Mouse (Mus musculus): ENCODE results near the gene Mcm9.

DNA sequence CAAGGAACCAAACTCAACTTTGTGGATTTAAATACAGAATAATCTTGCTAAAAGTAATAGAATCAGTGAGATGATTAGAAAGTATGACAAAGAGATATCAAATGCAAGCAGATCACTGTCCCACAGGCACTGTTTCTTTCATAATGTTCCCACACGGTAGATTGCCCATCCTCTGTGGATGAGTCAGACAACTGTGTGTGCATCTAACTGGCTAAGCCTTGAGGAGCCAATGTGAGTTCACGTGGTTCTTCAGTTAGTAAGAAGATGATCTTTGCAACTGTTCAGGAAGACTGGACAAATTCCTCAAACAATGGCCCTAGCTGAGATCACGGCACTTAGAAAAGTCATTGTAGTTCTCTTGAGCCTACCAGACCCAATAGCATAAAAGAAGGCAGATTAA, 102.9 kb downstream of the Mcm9 start:
- no peak for TF ChIP-seq CTCF (IDR thresholded peaks at IDR 0.05; ENCODE audit: borderline replicate concordance, insufficient read depth, low read length)
- TF ChIP-seq POLR2A (IDR thresholded peaks at IDR 0.05; ENCODE audit: low read depth, low read length), result no peak
